Mouse (Mus musculus): ENCODE measurements around the gene Eftud2. TPM values are rescaled to one million over a fixed set of nuclear protein-coding genes. Genes with fewer than 3 reads are reported as not detected.
A peak's percentile ranks its signal among the peaks of the same experiment; 100 is the strongest.

Gene Eftud2
- polyA plus RNA-seq, 1 experiment: 76.4 TPM

DNA sequence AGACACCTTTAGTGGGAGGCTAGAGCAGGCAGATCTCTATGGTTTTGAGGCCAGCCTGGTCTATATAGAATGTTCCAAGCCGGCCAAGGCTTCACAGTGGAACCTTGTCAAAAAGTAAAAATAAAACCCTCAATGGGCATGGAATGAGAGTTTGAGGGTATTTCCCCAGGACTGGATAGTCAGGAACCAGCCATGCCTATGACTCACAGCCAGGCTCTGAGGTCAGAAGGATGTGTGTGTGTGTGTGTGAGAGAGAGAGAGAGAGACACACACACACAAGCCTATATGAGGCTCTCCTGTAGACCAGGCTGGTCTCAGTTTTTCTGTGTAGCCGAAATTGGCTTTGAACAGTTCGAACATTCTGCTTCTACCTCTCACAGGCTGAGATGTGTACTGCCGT lies 13.9 kb upstream of the Eftud2 start:
- DNase-seq: no peak
- H3K27me3 ChIP-seq (replicated peaks; ENCODE audit: control insufficient read depth, insufficient read depth, low read length): no peaks in the 10 kb centered on the region
- WGBS: 94% methylated on average over 4 of the region's 4 CpGs

DNA sequence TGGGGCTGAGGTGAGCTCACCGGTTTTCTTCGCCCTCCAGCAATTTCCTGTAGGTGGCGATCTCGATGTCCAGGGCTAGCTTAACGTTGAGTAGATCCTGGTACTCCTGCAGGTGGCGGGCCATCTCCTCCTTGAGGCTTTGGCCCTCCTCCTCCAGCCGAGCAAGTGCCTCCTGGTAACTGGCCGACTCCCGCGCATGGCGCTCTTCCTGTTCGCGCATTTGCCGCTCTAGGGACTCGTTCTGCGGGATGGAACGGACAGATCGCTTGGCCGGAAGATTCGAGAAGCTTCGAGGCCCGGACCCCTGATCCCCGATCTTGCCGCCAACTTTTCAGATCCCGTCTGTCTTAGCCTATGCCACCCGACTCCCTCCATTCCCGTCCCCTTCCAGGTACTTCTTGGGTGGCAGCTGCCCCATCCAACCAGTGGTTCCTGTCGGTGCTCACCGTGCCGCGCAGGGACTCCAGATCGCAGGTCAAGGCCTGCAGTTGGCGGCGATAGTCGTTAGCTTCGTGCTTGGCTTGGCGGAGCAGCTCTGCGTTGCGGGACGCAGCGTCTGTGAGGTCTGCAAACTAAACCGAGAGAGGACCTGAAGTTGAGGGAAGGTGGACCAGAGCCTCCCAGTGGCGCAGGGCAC lies 12.3 kb upstream of the Eftud2 start:
- TF ChIP-seq POLR2A (IDR thresholded peaks at IDR 0.05; ENCODE audit: low read depth, low read length) (no peak), CTCF (conservative IDR thresholded peaks at IDR 0.05; ENCODE audit: insufficient read depth, insufficient read length, low read depth, low read length) (peak; percentile 82)
- 3% methylated on average over 43 of the region's 43 CpGs for WGBS
- peak; percentile 90 for DNase-seq

More for the DNA sequence above, 13.9 kb upstream of the Eftud2 start:
- Histone ChIP-seq H3K36me3 (ENCODE audit: control insufficient read depth, insufficient read depth, low read length) (no peaks in the 10 kb centered on the region), H3K4me1 (ENCODE audit: control insufficient read depth, insufficient read depth, low read length) (no peaks in the 10 kb centered on the region), H3K4me3 (ENCODE audit: insufficient read depth, low read depth, low read length) (no peak overlapping the region), H3K27ac (ENCODE audit: insufficient read depth, low read depth, low read length) (no peak overlapping the region)
- TF ChIP-seq POLR2A (IDR thresholded peaks at IDR 0.05; ENCODE audit: low read depth, low read length) (no peak), CTCF (conservative IDR thresholded peaks at IDR 0.05; ENCODE audit: insufficient read depth, insufficient read length, low read depth, low read length) (no peak)

DNA sequence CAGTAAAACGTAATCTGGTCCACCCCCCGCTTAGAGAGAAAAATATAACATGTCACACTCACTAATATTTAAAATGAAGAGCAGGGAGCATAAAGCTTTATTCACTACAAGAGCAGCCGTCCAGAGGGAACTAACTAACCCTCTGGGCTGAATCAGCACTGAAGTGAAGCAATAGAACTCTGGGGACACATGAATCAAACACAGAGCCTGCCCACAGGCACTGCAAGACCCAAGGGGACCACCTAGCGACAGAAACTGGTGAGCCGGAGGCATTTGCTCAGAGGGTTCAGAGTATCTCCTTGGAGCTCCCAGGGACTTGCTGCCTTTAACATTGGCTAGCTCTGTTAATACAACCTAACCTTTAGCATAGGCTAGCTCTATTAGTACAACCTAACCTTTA lies 9.3 kb upstream of the Eftud2 start:
- Histone ChIP-seq H3K27me3 (replicated peaks; ENCODE audit: control insufficient read depth, insufficient read depth, low read length) (no peaks in the 10 kb centered on the region), H3K36me3 (ENCODE audit: control insufficient read depth, insufficient read depth, low read length) (no peaks in the 10 kb centered on the region), H3K4me3 (ENCODE audit: insufficient read depth, low read depth, low read length) (no peak overlapping the region), H3K27ac (ENCODE audit: insufficient read depth, low read depth, low read length) (no peak overlapping the region), H3K4me1 (ENCODE audit: control insufficient read depth, insufficient read depth, low read length) (no peaks in the 10 kb centered on the region)
- no peak for TF ChIP-seq POLR2A (IDR thresholded peaks at IDR 0.05; ENCODE audit: low read depth, low read length)
- no peak for TF ChIP-seq CTCF (conservative IDR thresholded peaks at IDR 0.05; ENCODE audit: insufficient read depth, insufficient read length, low read depth, low read length)
- 66% methylated on average over 5 of the region's 5 CpGs for WGBS
- no peak for DNase-seq

More for the DNA sequence above, 12.3 kb upstream of the Eftud2 start:
- H3K4me3 ChIP-seq (ENCODE audit: insufficient read depth, low read depth, low read length): peak overlapping the region; percentile 39
- H3K36me3 ChIP-seq (ENCODE audit: control insufficient read depth, insufficient read depth, low read length): no peaks in the 10 kb centered on the region
- H3K27me3 ChIP-seq (replicated peaks; ENCODE audit: control insufficient read depth, insufficient read depth, low read length): no peaks in the 10 kb centered on the region
- H3K27ac ChIP-seq (ENCODE audit: insufficient read depth, low read depth, low read length): no peak overlapping the region
- H3K4me1 ChIP-seq (ENCODE audit: control insufficient read depth, insufficient read depth, low read length): no peaks in the 10 kb centered on the region

DNA sequence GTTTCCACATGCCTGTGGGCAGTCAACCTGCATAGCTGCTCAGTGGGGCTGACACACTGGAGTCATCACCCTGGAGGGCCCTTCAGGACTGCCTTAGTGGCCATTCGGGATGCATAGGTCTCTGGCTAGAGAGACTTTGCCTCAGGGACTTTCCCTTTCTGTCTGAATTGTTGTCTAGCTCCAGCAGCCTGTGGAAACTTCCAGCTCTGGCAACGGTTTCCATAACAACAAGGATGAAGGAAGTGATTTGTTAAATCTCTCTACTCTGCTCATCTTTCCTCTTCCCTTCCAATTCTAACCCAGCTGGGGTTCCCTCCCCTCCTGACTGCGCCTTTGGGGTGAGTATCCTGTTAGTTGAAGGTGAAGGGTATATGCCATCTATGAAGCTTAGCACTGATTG lies 7.3 kb upstream of the Eftud2 start:
- H3K4me3 ChIP-seq (ENCODE audit: insufficient read depth, low read depth, low read length): no peak overlapping the region
- TF ChIP-seq CTCF (conservative IDR thresholded peaks at IDR 0.05; ENCODE audit: insufficient read depth, insufficient read length, low read depth, low read length) (no peak), POLR2A (IDR thresholded peaks at IDR 0.05; ENCODE audit: low read depth, low read length) (no peak)
- no peaks in the 10 kb centered on the region for H3K4me1 ChIP-seq (ENCODE audit: control insufficient read depth, insufficient read depth, low read length)
- H3K36me3 ChIP-seq (ENCODE audit: control insufficient read depth, insufficient read depth, low read length): no peaks in the 10 kb centered on the region
- H3K27me3 ChIP-seq (replicated peaks; ENCODE audit: control insufficient read depth, insufficient read depth, low read length): no peaks in the 10 kb centered on the region
- no peak for DNase-seq
- 37% methylated on average over 3 of the region's 3 CpGs for WGBS
- no peak overlapping the region for H3K27ac ChIP-seq (ENCODE audit: insufficient read depth, low read depth, low read length)

DNA sequence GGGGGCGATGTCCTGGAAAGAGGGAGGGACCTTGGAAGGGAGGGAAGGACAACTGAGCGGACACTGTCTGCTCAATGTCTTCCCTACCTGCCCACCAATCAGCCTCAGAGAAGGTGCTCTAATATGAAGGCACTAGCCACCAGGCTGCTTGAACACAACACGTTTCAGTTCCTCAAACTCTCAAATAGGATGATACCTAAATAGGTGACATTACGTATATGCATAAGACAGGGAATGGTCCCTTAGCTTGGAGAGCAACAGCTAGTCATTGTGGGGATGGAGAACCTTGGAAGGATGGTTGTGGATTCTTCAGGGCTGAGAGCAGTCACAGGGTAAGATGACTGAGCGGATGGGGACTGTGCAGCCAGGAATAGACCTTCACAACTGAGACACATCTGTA lies 6.6 kb upstream of the Eftud2 start:
- Histone ChIP-seq H3K36me3 (ENCODE audit: control insufficient read depth, insufficient read depth, low read length) (no peaks in the 10 kb centered on the region), H3K4me1 (ENCODE audit: control insufficient read depth, insufficient read depth, low read length) (no peaks in the 10 kb centered on the region), H3K27me3 (replicated peaks; ENCODE audit: control insufficient read depth, insufficient read depth, low read length) (no peaks in the 10 kb centered on the region), H3K27ac (ENCODE audit: insufficient read depth, low read depth, low read length) (no peak overlapping the region), H3K4me3 (ENCODE audit: insufficient read depth, low read depth, low read length) (no peak overlapping the region)
- no peak for TF ChIP-seq POLR2A (IDR thresholded peaks at IDR 0.05; ENCODE audit: low read depth, low read length)
- TF ChIP-seq CTCF (conservative IDR thresholded peaks at IDR 0.05; ENCODE audit: insufficient read depth, insufficient read length, low read depth, low read length): no peak
- WGBS: 78% methylated on average over 5 of the region's 5 CpGs
- no peak for DNase-seq

DNA sequence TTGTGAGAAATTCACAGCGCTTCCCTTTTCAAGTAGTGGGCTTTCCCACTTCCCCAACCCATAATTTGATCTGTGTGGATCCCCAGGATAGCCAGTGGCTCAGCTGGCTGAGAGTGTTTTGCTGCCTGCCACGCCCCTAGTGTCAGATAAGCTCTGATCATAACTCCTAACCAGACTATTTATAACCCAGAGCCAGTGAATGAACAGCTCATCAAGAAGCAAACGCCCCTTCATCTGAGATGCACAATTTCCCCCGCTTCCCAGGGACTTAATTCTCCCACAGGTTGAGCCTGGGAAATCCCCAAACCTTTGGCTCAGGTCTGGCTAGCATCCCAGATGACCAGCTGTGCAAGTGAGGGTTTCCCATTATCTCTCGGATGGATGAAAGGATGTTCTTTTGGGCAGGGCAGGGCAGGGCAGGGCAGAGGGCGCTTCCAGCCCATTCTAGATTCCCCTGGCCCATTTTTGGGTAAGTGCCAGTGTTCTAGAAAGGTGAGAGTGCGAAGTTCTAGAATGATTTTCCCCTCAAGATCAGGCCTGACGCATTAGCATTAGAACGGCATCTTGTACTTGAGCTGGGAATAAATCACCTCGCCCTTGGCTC lies 3.9 kb upstream of the Eftud2 start, which contains the start of gene Fam187a:
TSS of gene Fam187a (plus strand) at position 554 of the 604 bp plus-strand sequence.
- TF ChIP-seq CTCF (conservative IDR thresholded peaks at IDR 0.05; ENCODE audit: insufficient read depth, insufficient read length, low read depth, low read length): no peak
- no peak for TF ChIP-seq POLR2A (IDR thresholded peaks at IDR 0.05; ENCODE audit: low read depth, low read length)
- DNase-seq: no peak
- H3K4me1 ChIP-seq (ENCODE audit: control insufficient read depth, insufficient read depth, low read length): peaks cover 3% of the 10 kb centered on the region; the same call in 1 of the 2 replicates
- no peak within 1 kb of the TSS for H3K4me3 ChIP-seq (ENCODE audit: insufficient read depth, low read depth, low read length)
- 60% methylated on average over 10 of the region's 10 CpGs for WGBS
- no peaks in the 10 kb centered on the region for H3K27me3 ChIP-seq (replicated peaks; ENCODE audit: control insufficient read depth, insufficient read depth, low read length)
- no peaks in the 10 kb centered on the region for H3K36me3 ChIP-seq (ENCODE audit: control insufficient read depth, insufficient read depth, low read length)
- H3K27ac ChIP-seq (ENCODE audit: insufficient read depth, low read depth, low read length): no peak within 1 kb of the TSS
